Mouse (Mus musculus) myocyte (in vitro differentiated cells): ENCODE measurements around the gene Ltk. TPM values are rescaled to one million over a fixed set of nuclear protein-coding genes. Genes with fewer than 3 reads are reported as not detected.

Experiments used
- H3K27me3 ChIP-seq: one replicate; pipeline ENCODE4 v1.6.1; 2011; ENCODE audit not compliant: control insufficient read depth, insufficient read depth, insufficient read length
- H3K36me3 ChIP-seq: one replicate; pipeline ENCODE4 v1.6.1; 2011; ENCODE audit not compliant: control insufficient read depth, insufficient read depth
- H3K4me2 ChIP-seq: one replicate; pipeline ENCODE4 v1.6.1; 2011; ENCODE audit warnings: low read depth, control low read depth
- H3K4me3 ChIP-seq: one replicate; pipeline ENCODE4 v1.5.1; 2011; ENCODE audit warnings: mild to moderate bottlenecking, control low read depth, moderate library complexity
- H3K79me2 ChIP-seq: one replicate; pipeline ENCODE4 v1.6.1; 2011; ENCODE audit not compliant: control insufficient read depth, insufficient read depth
- H3ac ChIP-seq: one replicate; pipeline ENCODE4 v1.6.1; 2011; ENCODE audit not compliant: control insufficient read depth, insufficient read length
- CEBPB ChIP-seq: IDR thresholded peaks from 2 replicates; pipeline ENCODE4 v1.6.1; 2011; ENCODE audit warnings: mild to moderate bottlenecking, moderate library complexity; ENCODE audit not compliant: poor library complexity, insufficient read depth, severe bottlenecking
- E2F4 ChIP-seq: IDR thresholded peaks from one replicate; pipeline ENCODE4 v1.6.1; 2011; ENCODE audit warnings: mild to moderate bottlenecking, control low read depth, moderate library complexity; ENCODE audit not compliant: insufficient read depth
- MAX ChIP-seq: IDR thresholded peaks from one replicate; pipeline ENCODE4 v1.6.1; 2011; ENCODE audit warnings: low read depth, mild to moderate bottlenecking, control low read depth
- MYOD1 ChIP-seq, 3 experiments: IDR thresholded peaks; one replicate each; pipeline ENCODE4 v1.6.1; 2011; ENCODE audit warnings: control low read depth in 2 of 3, low read depth in 2 of 3, mild to moderate bottlenecking in 2 of 3, moderate library complexity in 1 of 3; ENCODE audit not compliant: insufficient read length in 2 of 3, control insufficient read depth in 1 of 3
- MYOG ChIP-seq, 3 experiments: IDR thresholded peaks; one replicate each; pipeline ENCODE4 v1.6.1; 2011; ENCODE audit warnings: control low read depth in 2 of 3, low read depth in 2 of 3, mild to moderate bottlenecking in 2 of 3; ENCODE audit not compliant: insufficient read length in 2 of 3, control insufficient read depth in 1 of 3, insufficient read depth in 1 of 3
- POLR2A ChIP-seq: IDR thresholded peaks from one replicate; pipeline ENCODE4 v1.6.1; 2011; ENCODE audit warnings: low read depth, mild to moderate bottlenecking, control low read depth, moderate library complexity; ENCODE audit not compliant: insufficient read length
- POLR2AphosphoS2 ChIP-seq: IDR thresholded peaks from one replicate; pipeline ENCODE4 v1.6.1; 2011; ENCODE audit warnings: low read depth, control low read depth; ENCODE audit not compliant: insufficient read length
- REST ChIP-seq: IDR thresholded peaks from one replicate; pipeline ENCODE4 v1.6.1; 2011; ENCODE audit warnings: mild to moderate bottlenecking, control low read depth, moderate library complexity; ENCODE audit not compliant: insufficient read depth, insufficient read length
- SRF ChIP-seq: IDR thresholded peaks from one replicate; pipeline ENCODE4 v1.6.1; 2011; ENCODE audit warnings: low read depth; ENCODE audit not compliant: control insufficient read depth, insufficient read length
- TCF12 ChIP-seq: IDR thresholded peaks from one replicate; pipeline ENCODE4 v1.6.1; 2011; ENCODE audit warnings: mild to moderate bottlenecking, control low read depth; ENCODE audit not compliant: poor library complexity, insufficient read depth, severe bottlenecking
- TCF3 ChIP-seq: IDR thresholded peaks from one replicate; pipeline ENCODE4 v1.6.1; 2011; ENCODE audit warnings: low read depth, control low read depth; ENCODE audit not compliant: insufficient read length
- USF1 ChIP-seq: IDR thresholded peaks from one replicate; pipeline ENCODE4 v1.6.1; 2011; ENCODE audit warnings: low read depth, mild to moderate bottlenecking, control low read depth, moderate library complexity
- polyA plus RNA-seq: library from polyadenylated mRNA; unstranded; fragments of >200 nt; fragmentation: generic; extraction: Trizol; gene quantifications from one replicate; pipeline ENCODE4 v1.2.1, GENCODE M21; 2012; ENCODE audit warnings: missing spikeins

Gene Ltk
- polyA plus RNA-seq, 1 experiment: not detected

GRCm38 (mm10) chr2:119787206-119787883 lies 27.1 kb upstream of the Ltk start, which contains the start of gene Rpap1:
TSS of gene Rpap1 (minus strand) at chr2:119787537.
- peaks cover 2% of the 10 kb centered on the region for H3K36me3 ChIP-seq
- peak within 1 kb of the TSS; percentile 94 for H3K4me2 ChIP-seq
- H3K79me2 ChIP-seq: peaks cover 8% of the 10 kb centered on the region
- no peaks in the 10 kb centered on the region for H3K27me3 ChIP-seq
- TF ChIP-seq POLR2A: peak; percentile 90
- TF ChIP-seq SRF: no peak
- peak; percentile 78 for TF ChIP-seq POLR2AphosphoS2
- TF ChIP-seq MAX: no peak
- peak within 1 kb of the TSS; percentile 80 for H3K4me3 ChIP-seq
- no peak within 1 kb of the TSS for H3ac ChIP-seq

- Histone ChIP-seq H3K36me3 (peaks cover 12% of the 10 kb centered on the region), H3K4me3 (no peak overlapping the region), H3K79me2 (no peaks in the 10 kb centered on the region), H3ac (no peak overlapping the region), H3K4me2 (no peak overlapping the region), H3K27me3 (no peaks in the 10 kb centered on the region)
- TF ChIP-seq E2F4 (no peak), REST (no peak), TCF3 (no peak), MAX (no peak), TCF12 (no peak), MYOG (IDR thresholded peaks at IDR 0.05; ENCODE audit: control insufficient read depth in 1 of 3, insufficient read depth in 1 of 3, insufficient read length in 2 of 3, low read depth in 2 of 3) (no peak), CEBPB (no peak), POLR2AphosphoS2 (no peak), USF1 (no peak), MYOD1 (IDR thresholded peaks at IDR 0.05; ENCODE audit: control insufficient read depth in 1 of 3, insufficient read length in 2 of 3, low read depth in 2 of 3) (no peak), SRF (no peak), POLR2A (no peak)
Measured at GRCm38 (mm10) chr2:119767246-119767645, 7.0 kb upstream of the Ltk start.

GRCm38 (mm10) chr2:119763924-119764323 lies 3.7 kb upstream of the Ltk start:
- H3K4me2 ChIP-seq: no peak overlapping the region

GRCm38 (mm10) chr2:119762276-119762675 lies 2.0 kb upstream of the Ltk start:
- Histone ChIP-seq H3K36me3 (no peaks in the 10 kb centered on the region), H3ac (no peak overlapping the region), H3K4me2 (no peak overlapping the region), H3K27me3 (peaks cover 28% of the 10 kb centered on the region), H3K4me3 (no peak overlapping the region), H3K79me2 (no peaks in the 10 kb centered on the region)
- TF ChIP-seq TCF3 (no peak), POLR2AphosphoS2 (no peak), TCF12 (no peak)

More at GRCm38 (mm10) chr2:119763924-119764323, 3.7 kb upstream of the Ltk start:
- H3K36me3 ChIP-seq: no peaks in the 10 kb centered on the region
- peaks cover 13% of the 10 kb centered on the region for H3K27me3 ChIP-seq
- TF ChIP-seq E2F4 (no peak), MAX (no peak), SRF (no peak), USF1 (no peak), MYOD1 (IDR thresholded peaks at IDR 0.05; ENCODE audit: control insufficient read depth in 1 of 3, insufficient read length in 2 of 3, low read depth in 2 of 3) (no peak), MYOG (IDR thresholded peaks at IDR 0.05; ENCODE audit: control insufficient read depth in 1 of 3, insufficient read depth in 1 of 3, insufficient read length in 2 of 3, low read depth in 2 of 3) (no peak), TCF12 (no peak), CEBPB (no peak), REST (no peak), POLR2AphosphoS2 (no peak), POLR2A (no peak), TCF3 (no peak)
- H3K4me3 ChIP-seq: no peak overlapping the region
- H3ac ChIP-seq: no peak overlapping the region
- H3K79me2 ChIP-seq: no peaks in the 10 kb centered on the region

- H3K79me2 ChIP-seq: no peaks in the 10 kb centered on the region
- peak overlapping the region; percentile 24 for H3K4me2 ChIP-seq
- H3ac ChIP-seq: no peak overlapping the region
- H3K27me3 ChIP-seq: peaks cover 35% of the 10 kb centered on the region
- TF ChIP-seq REST (no peak), SRF (no peak), POLR2A (no peak), MAX (no peak), CEBPB (no peak), MYOD1 (IDR thresholded peaks at IDR 0.05; ENCODE audit: control insufficient read depth in 1 of 3, insufficient read length in 2 of 3, low read depth in 2 of 3) (no peak), POLR2AphosphoS2 (no peak), TCF12 (no peak), TCF3 (no peak), E2F4 (no peak), USF1 (no peak), MYOG (IDR thresholded peaks at IDR 0.05; ENCODE audit: control insufficient read depth in 1 of 3, insufficient read depth in 1 of 3, insufficient read length in 2 of 3, low read depth in 2 of 3) (no peak)
- no peak overlapping the region for H3K4me3 ChIP-seq
- no peaks in the 10 kb centered on the region for H3K36me3 ChIP-seq
Measured at GRCm38 (mm10) chr2:119758844-119759835, 1.1 kb downstream of the Ltk start.
